Mouse (Mus musculus): ENCODE data around the gene Rnf144b.

Gene Rnf144b

GRCm38 (mm10) chr13:47224648-47225323, 102.3 kb downstream of the Rnf144b start:
- no peak for DNase-seq

GRCm38 (mm10) chr13:47225324-47225697, 102.9 kb downstream of the Rnf144b start:
- DNase-seq, result no peak

GRCm38 (mm10) chr13:47225802-47226201, 103.3 kb downstream of the Rnf144b start:
- DNase-seq, result no peak

- DNase-seq, result no peak
Observed at GRCm38 (mm10) chr13:47226521-47226920, 104.1 kb downstream of the Rnf144b start.

GRCm38 (mm10) chr13:47228201-47228600, 105.7 kb downstream of the Rnf144b start:
- DNase-seq, result no peak

- DNase-seq, result no peak
Observed at GRCm38 (mm10) chr13:47228626-47229190, 106.3 kb downstream of the Rnf144b start.

DNA sequence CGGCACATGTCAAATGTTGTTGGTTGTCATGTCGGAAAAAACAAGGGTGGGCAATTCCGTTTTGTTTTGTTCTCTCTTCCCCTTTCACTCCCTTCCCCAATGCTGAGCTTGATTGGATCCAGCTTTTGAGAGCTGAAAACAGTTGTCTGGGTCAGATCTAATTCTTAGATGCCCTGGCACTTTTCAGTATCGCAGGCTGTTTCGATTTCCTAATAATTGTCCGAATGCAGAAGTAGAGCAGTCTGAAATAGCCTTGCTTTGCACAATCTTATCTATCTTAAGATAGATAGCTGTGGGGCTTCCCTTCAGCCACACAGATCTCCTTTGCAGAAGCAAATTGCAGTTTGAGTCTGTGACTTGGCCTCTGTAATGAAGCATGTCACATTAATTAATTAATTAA, 109.7 kb downstream of the Rnf144b start:
- no peak for DNase-seq

DNA sequence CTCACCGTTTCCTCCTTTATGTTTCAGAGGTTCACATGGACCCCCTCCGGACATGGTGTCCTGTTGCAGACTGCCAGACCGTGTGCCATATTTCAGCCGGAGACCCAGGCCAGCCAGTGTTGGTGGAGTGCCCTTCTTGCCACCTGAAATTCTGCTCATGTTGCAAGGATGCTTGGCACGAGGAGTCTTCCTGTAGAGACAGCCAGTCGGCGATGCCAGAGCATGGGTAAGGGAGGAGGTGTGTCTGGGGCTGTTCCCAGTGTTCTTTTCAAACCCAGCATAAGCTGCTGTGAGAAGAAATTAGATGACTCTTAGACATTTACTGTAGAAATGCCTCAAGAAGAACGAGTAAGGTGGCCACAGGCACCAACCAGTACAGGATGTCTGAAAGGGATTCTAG, 114.9 kb downstream of the Rnf144b start:
- DNase-seq, result no peak

GRCm38 (mm10) chr13:47238131-47238530, 115.7 kb downstream of the Rnf144b start:
- no peak for DNase-seq

GRCm38 (mm10) chr13:47243569-47243968, 121.1 kb downstream of the Rnf144b start:
- no peak for DNase-seq

DNA sequence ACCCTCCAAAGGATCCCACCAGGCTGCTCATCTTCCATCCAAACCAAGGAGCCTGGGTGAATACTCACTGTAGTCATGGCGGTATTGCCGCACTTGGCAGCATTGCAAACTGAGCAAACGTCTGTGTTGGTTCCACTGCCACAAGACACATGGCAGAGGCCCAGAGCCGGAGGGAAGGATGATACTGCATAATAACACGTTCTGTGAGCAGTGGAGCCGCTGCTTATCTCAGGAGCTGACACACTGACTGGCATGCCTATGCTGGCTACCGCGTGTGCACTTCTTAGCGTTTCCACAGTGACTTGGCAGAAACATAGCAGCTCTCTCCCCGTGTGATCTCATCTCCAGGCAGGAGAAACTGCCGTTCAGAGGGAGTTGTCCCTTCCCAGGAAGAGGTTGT, 122.3 kb downstream of the Rnf144b start:
- no peak for DNase-seq

DNA sequence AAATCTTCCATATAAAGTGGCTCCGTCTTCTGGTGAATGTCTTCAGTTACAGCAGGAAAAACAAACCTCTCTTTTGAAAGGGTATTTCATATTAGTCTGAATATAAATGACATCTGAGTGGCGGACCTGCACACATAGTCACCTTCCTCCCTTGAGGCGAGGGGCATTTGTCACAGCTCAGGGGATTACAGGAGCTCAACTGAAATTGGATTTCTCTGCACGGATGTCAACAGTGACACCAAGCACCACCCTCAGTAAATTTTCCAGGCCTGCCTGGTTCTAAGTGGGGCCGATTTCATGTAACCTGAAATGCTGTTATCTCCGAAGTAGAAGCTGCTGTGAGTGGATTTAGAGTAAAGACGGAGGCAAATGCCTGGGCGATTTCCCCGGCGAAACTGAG, 124.0 kb downstream of the Rnf144b start:
- no peak for DNase-seq

GRCm38 (mm10) chr13:47247156-47247800, 124.8 kb downstream of the Rnf144b start:
- DNase-seq, result no peak

GRCm38 (mm10) chr13:47248289-47249010, 126.0 kb downstream of the Rnf144b start:
- no peak for DNase-seq

DNA sequence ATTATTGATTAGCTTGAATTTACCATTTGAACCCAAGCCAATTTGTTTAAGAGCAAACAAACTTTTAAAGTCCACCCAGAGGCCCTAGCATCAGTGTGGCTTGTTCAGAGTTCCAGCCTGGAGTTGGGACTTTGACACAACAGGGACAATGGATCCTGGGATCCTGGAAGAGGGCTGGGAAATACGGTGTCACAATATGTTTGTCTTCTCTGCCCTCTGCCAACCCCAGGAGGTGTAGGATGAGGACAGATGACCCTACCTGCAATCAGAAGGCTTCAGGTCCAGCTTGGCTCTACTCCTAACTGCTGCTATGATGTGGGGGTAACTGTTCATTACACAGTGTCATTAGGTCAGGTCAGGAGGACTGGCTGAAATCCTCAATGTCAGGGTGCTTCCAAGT, 128.2 kb downstream of the Rnf144b start:
- no peak for DNase-seq

DNA sequence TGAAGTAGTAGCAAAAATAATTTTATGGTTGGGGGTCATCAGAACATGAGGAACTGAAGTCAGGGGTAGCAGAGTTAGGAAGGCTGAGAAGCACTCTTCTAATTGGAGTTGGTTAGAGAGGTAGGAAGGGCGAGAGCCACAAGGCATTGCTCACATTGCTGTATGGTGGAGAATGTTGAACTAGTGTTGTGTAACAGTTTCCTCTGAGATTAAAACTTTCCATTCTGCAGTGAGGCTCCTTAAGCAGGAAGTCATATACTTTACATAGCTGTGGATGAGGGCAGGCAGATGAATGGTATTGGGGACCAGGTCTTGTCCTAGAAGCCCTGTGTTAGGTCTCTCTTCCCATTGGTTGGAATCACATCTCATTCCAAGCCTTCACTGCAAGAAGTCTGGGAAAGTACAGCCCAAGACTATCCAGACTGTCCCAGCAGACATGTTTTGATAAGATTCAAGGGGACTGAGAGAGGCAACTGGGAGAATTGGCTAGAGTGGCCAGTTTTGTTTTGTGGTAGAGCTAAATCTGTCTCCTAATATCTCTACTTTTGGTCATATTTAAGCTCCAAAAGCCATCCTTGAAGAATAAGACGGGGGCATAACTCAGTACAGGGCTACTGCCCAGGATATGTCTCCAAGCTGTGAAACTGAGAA, 128.8 kb downstream of the Rnf144b start:
- DNase-seq, result no peak

DNA sequence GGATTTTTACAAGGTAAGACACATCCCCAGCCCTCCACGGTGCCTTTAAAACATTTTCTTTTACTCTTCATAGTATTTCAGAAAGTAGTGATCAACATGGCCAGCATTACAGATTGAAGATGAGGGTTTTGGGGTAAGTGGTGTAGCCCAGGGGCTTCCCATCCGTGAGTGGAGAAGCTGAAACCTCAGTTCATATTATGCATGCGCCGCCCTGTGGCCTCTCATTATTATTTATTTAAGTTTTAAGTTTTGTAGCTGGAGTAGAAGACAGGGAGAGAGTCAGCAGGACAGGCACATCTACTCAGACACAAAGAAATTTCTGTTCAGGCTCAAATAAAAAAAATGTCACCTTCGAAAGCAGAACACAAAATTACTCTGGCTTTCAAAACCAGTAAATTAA, 131.3 kb downstream of the Rnf144b start:
- DNase-seq, result no peak

- no peak for DNase-seq
Observed at GRCm38 (mm10) chr13:47259297-47259696, 136.8 kb downstream of the Rnf144b start.

DNA sequence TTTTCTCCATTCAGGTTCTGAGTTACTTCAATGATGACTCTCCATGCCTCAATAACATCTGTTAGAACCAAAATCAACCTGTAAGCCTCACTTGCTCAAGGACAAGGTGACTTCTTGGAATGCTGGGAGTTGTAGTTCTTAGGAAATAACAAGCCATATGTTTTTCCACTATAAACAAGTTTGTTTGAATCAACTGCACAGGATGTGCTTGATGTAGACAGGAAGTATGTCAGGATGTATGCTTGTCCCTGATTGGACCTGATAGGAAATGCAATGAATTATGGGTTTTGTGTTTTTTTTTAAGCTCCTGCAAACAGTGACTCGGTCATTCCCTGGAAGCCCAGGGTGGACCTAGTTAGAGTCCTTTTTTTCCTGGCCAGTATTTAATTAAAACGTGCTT, 139.5 kb downstream of the Rnf144b start:
- DNase-seq, result no peak

DNA sequence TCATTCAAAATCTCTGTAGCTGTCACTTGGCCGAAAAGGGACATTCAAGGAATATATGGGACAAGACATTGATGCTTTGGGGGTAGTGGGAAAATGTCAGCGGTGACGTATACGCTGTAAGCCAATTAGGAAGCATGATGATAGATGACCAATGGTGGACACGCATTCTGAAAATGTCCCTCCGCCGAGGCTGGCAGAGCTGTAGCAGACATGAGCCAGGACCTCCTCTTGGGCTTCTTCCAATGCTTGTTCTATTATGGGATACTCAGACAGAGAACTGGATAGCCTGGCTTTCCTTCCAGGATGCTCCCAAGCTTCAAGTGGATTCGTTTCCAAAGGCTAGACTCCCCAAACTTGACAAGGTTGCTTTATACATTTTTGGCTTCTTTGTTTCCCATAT, 141.9 kb downstream of the Rnf144b start:
- DNase-seq, result no peak

GRCm38 (mm10) chr13:47266411-47266810, 144.0 kb downstream of the Rnf144b start:
- DNase-seq, result no peak

- DNase-seq, result no peak
Observed at GRCm38 (mm10) chr13:47268227-47268626, 145.8 kb downstream of the Rnf144b start.

DNA sequence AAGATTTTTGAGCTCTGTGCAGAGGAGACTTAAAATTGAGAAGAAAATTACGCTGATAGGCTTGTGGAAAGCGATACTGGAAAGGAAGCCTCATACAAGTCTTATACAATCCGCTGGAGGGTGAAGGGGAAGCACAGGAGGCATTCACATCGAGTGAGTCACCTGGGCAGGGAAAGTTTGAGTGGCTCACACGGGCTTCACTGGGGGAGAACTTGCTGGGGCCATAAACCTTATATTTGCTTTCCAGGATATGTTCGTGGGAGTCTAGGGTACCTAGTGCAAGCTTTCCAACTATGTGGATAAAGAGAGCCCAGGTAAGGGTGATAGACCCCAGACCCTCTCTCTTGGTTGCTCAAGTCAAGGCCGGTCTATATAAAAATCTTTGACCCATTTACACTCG, 150.5 kb downstream of the Rnf144b start:
- no peak for DNase-seq
